Mouse (Mus musculus) lung, postnatal 0 days (tissue): ENCODE measurements around the gene Rbm20.
A peak's percentile ranks its signal among the peaks of the same experiment; 100 is the strongest.

ENCODE experiments used
- CTCF ChIP-seq: IDR thresholded peaks from 2 replicates; pipeline ENCODE4 v1.5.1; 2016; ENCODE audit warnings: antibody characterized with exemption, mild to moderate bottlenecking
- EP300 ChIP-seq: IDR thresholded peaks from 2 replicates; pipeline ENCODE4 v1.6.1; 2016; ENCODE audit warnings: antibody characterized with exemption, mild to moderate bottlenecking, control low read depth

DNA sequence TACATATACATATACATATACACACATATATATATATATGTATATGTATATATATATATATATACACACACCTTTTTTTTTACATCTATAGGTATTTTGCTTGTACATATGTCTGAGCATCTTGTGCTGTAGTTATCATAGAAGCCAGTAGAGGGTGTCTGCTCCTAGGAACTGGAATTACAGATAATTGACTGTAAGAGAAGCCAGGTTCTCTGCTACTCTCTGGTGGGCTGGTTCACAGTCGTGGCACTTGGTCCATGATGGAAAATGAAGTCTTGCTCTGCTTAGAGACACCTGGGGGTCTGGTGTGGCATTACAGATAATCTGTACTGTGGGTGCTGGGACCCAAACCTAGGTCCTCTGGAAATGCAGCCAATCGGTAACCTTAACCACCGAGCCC, 64.8 kb downstream of the Rbm20 start:
- TF ChIP-seq CTCF (peak; percentile 59), EP300 (no peak)
